Mouse (Mus musculus): ENCODE results near the gene Gm9125.
"Not testable (repeated sequence)": the region's sequence is repeated elsewhere in the genome, so short reads cannot be mapped to it uniquely, and the experiment has no call there.

Gm9125 gene

GRCm38 (mm10) chr3:94054785-94055184 is at the start of gene Gm9125:
Gene Gm9125, minus strand, starts transcription at chr3:94054885.
- DNase-seq, result not testable (repeated sequence)

- DNase-seq, result not testable (repeated sequence)
These were observed 17.9 kb upstream of the Gm9125 start, which contains the start of gene Gm10697 for GRCm38 (mm10) chr3:94072544-94072943. Gene Gm10697, minus strand, starts transcription at chr3:94072644.

GRCm38 (mm10) chr3:94049566-94050121 is 5.0 kb downstream of the Gm9125 start:
- DNase-seq, result not testable (repeated sequence)

GRCm38 (mm10) chr3:94038241-94038640 is 16.4 kb downstream of the Gm9125 start:
- not testable (repeated sequence) for DNase-seq

GRCm38 (mm10) chr3:94034400-94034799 is 20.3 kb downstream of the Gm9125 start:
- DNase-seq, result not testable (repeated sequence)
